Comparison of ENCODE assay signal across 14 mouse cellular contexts in genomic region chr6:112501156-112501555, GRCm38 (mm10). TPM values are rescaled to one million over a fixed set of nuclear protein-coding genes. Genes with fewer than 3 reads are reported as not detected.
DNase-seq lines count a peak whose midpoint lies in the region; ATAC-seq and TF ChIP-seq lines count a peak whose summit lies in the region.
"Had no signal": no experiment of that assay in that cellular context is flagged by ENCODE, and none has a peak within 500 bp of the region (broad histone marks: within the 10 kb centered on the region; RNA-seq: fewer than 3 reads in every experiment).

No protein-coding gene starts in this region.

- no peak for TF ChIP-seq POLR2A in lung, adult 2 months (IDR thresholded peaks at IDR 0.05; ENCODE audit: borderline replicate concordance, extremely low read depth, low read depth, low read length)

- no peak overlapping the region for H3K4me3 ChIP-seq in lung, postnatal 0 days (ENCODE audit: low read depth, low read length)
- H3K4me3 ChIP-seq in lung, adult 2 months (replicated peaks; ENCODE audit: extremely low read depth, low read depth, low read length) = no peak overlapping the region
- no peak overlapping the region for H3K4me3 ChIP-seq in stomach, postnatal 0 days (ENCODE audit: low read depth, low read length)
- H3K4me3 ChIP-seq: erythroblast, embryonic 14.5 days; hindbrain, embryonic 10.5 days; limb, embryonic 13.5 days; midbrain, embryonic 15.5 days had no signal

- H3K9me3 ChIP-seq in lung, postnatal 0 days (ENCODE audit: low read length) = no peaks in the 10 kb centered on the region
- H3K9me3 ChIP-seq in stomach, postnatal 0 days (ENCODE audit: control insufficient read depth, low read length) = no peaks in the 10 kb centered on the region
- H3K9me3 ChIP-seq: hindbrain, embryonic 10.5 days; limb, embryonic 13.5 days; midbrain, embryonic 15.5 days had no signal

- H3K4me2 ChIP-seq in lung, postnatal 0 days (replicated peaks; ENCODE audit: low read depth, low read length) = no peak overlapping the region
- H3K4me2 ChIP-seq in stomach, postnatal 0 days (replicated peaks; ENCODE audit: low read depth) = no peak overlapping the region
- H3K4me2 ChIP-seq: limb, embryonic 13.5 days; midbrain, embryonic 15.5 days had no signal

- H3K27me3 ChIP-seq in lung, postnatal 0 days (replicated peaks; ENCODE audit: insufficient read depth, low read length) = no peaks in the 10 kb centered on the region
- no peaks in the 10 kb centered on the region for H3K27me3 ChIP-seq in stomach, postnatal 0 days (ENCODE audit: control insufficient read depth, insufficient read depth, low read length)
- H3K27me3 ChIP-seq: limb, embryonic 13.5 days; midbrain, embryonic 15.5 days had no signal

- ATAC-seq in lung, postnatal 0 days = peak; percentile 60
- no peak for ATAC-seq in stomach, postnatal 0 days (ENCODE audit: low FRiP score, low TSS enrichment)
- ATAC-seq: activated CD4-positive, CD25-positive, alpha-beta regulatory T cell, adult 4 months; midbrain, embryonic 15.5 days had no signal

- no peak for TF ChIP-seq EP300 in lung, postnatal 0 days (IDR thresholded peaks at IDR 0.05)
- TF ChIP-seq EP300 in stomach, postnatal 0 days (optimal IDR thresholded peaks at IDR 0.05) = no peak

- TF ChIP-seq CTCF in lung, postnatal 0 days (IDR thresholded peaks at IDR 0.05) = peak; percentile 10; the same call in 1 of the 2 replicates
- no peak for TF ChIP-seq CTCF in lung, adult 2 months (IDR thresholded peaks at IDR 0.05; ENCODE audit: insufficient read depth, low read length)
- no peak for TF ChIP-seq CTCF in stomach, postnatal 0 days (IDR thresholded peaks at IDR 0.05; ENCODE audit: low read depth)

- no peak overlapping the region for H3K27ac ChIP-seq in lung, postnatal 0 days (ENCODE audit: low read length)
- no peak overlapping the region for H3K27ac ChIP-seq in stomach, postnatal 0 days (replicated peaks)
- H3K27ac ChIP-seq: hindbrain, embryonic 10.5 days; limb, embryonic 13.5 days; midbrain, embryonic 15.5 days had no signal

- H3K4me1 ChIP-seq in lung, postnatal 0 days (ENCODE audit: insufficient read depth, low read depth, low read length) = no peaks in the 10 kb centered on the region
- H3K4me1 ChIP-seq in lung, adult 2 months (ENCODE audit: control insufficient read depth, insufficient read depth, low read length) = no peaks in the 10 kb centered on the region
- no peaks in the 10 kb centered on the region for H3K4me1 ChIP-seq in stomach, postnatal 0 days (replicated peaks; ENCODE audit: control insufficient read depth, insufficient read depth)
- H3K4me1 ChIP-seq: midbrain, embryonic 15.5 days had no signal

- peak; percentile 31 for DNase-seq in heart, postnatal 4 days
- DNase-seq in heart, adult 8-10 months (ENCODE audit: low spot score) = no peak
- DNase-seq in lung, postnatal 0 days (ENCODE audit: low spot score) = peak; percentile 32
- no peak for DNase-seq in lung, adult 2 months
- DNase-seq in adrenal gland, postnatal 25 days = peak; percentile 78
- DNase-seq in kidney, postnatal 25 days = peak; percentile 71 to 76
- no peak for DNase-seq in stomach, postnatal 0 days (ENCODE audit: low spot score)
- DNase-seq: thymus, postnatal 25 days had no signal

- H3K9ac ChIP-seq in lung, postnatal 0 days (replicated peaks; ENCODE audit: low read depth) = no peak overlapping the region
- H3K9ac ChIP-seq in stomach, postnatal 0 days (ENCODE audit: low read length) = no peak overlapping the region
- H3K9ac ChIP-seq: limb, embryonic 13.5 days; midbrain, embryonic 15.5 days had no signal

- 39% methylated on average over 2 of the region's 2 CpGs for WGBS in lung, postnatal 0 days
- WGBS in lung, adult 2 months = 50% methylated on average over 2 of the region's 2 CpGs
- 67% methylated on average over 2 of the region's 2 CpGs for WGBS in stomach, postnatal 0 days

- H3K36me3 ChIP-seq in lung, postnatal 0 days (ENCODE audit: insufficient read depth, low read length) = no peaks in the 10 kb centered on the region
- no peaks in the 10 kb centered on the region for H3K36me3 ChIP-seq in stomach, postnatal 0 days (ENCODE audit: control insufficient read depth, insufficient read depth, low read length)
- H3K36me3 ChIP-seq: hindbrain, embryonic 10.5 days; limb, embryonic 13.5 days; midbrain, embryonic 15.5 days had no signal

RNA-seq across cellular contexts. Expression of gene Oxtr, which starts 11.4 kb away (rescaled TPM):
- total RNA-seq in heart, postnatal 4 days (2021) = under 1 TPM; 0.07 to 0.14 TPM
- under 1 TPM; 0.22 to 0.34 (median 0.23) TPM for total RNA-seq in heart, adult 8-10 months (2022)
- 0.04 and 0.05 TPM in 2 replicates for polyA plus RNA-seq in lung, postnatal 0 days (2015; fragmentation: Nextera tagmentation; extraction: Ambion mirVana)
- 0.17 and 0.18 TPM in 2 replicates for polyA plus RNA-seq in lung, adult 2 months (2012; rRNA removed)
- 292 and 436 TPM in 2 replicates for total RNA-seq in adrenal gland, postnatal 25 days (2021)
- polyA plus RNA-seq in stomach, postnatal 0 days (2015; fragmentation: Nextera tagmentation; extraction: Ambion mirVana) = 0.65 and 0.81 TPM in 2 replicates
- total RNA-seq: neutrophil, adult 5-6 weeks had no signal
- polyA plus RNA-seq: activated CD4-positive, CD25-positive, alpha-beta regulatory T cell, adult 4 months; erythroblast, embryonic 14.5 days had no signal

RNA-seq across cellular contexts. Expression of gene Cav3, which starts 41.9 kb away (rescaled TPM):
- 100 to 1,000 TPM; 154 to 182 TPM for total RNA-seq in heart, postnatal 4 days (2021)
- 10 to 100 TPM; 68.1 to 83.6 (median 71.9) TPM for total RNA-seq in heart, adult 8-10 months (2022)
- polyA plus RNA-seq in lung, postnatal 0 days (2015; fragmentation: Nextera tagmentation; extraction: Ambion mirVana) = 2.5 and 3.7 TPM in 2 replicates
- 5.0 and 19.7 TPM in 2 replicates for polyA plus RNA-seq in lung, adult 2 months (2012; rRNA removed)
- not detected in 2 replicates for total RNA-seq in adrenal gland, postnatal 25 days (2021)
- 6.1 and 6.9 TPM in 2 replicates for polyA plus RNA-seq in stomach, postnatal 0 days (2015; fragmentation: Nextera tagmentation; extraction: Ambion mirVana)
- total RNA-seq: neutrophil, adult 5-6 weeks had no signal
- polyA plus RNA-seq: activated CD4-positive, CD25-positive, alpha-beta regulatory T cell, adult 4 months; erythroblast, embryonic 14.5 days; hindbrain, embryonic 10.5 days; midbrain, embryonic 15.5 days had no signal

Comparison
In these comparisons a context has a peak if more than half of its experiments do, and no peak if none do; other contexts are left out.
1. DNase-seq: peak in heart, postnatal 4 days (single experiment), lung, postnatal 0 days (single experiment), adrenal gland, postnatal 25 days (single experiment) and kidney, postnatal 25 days (2 of 2); none in heart, adult 8-10 months (single experiment), lung, adult 2 months (single experiment) and stomach, postnatal 0 days (single experiment).
2. RNA of gene Oxtr, which starts 11.4 kb away (total RNA-seq): 292 to 436 TPM in adrenal gland, postnatal 25 days; 0.22 to 0.34 TPM in heart, adult 8-10 months and 0.07 to 0.14 TPM in heart, postnatal 4 days; every median in the first group is over 100 times any median in the second.
3. RNA of gene Cav3, which starts 41.9 kb away (total RNA-seq): 154 to 182 TPM in heart, postnatal 4 days and 68.1 to 83.6 TPM in heart, adult 8-10 months; not detected in adrenal gland, postnatal 25 days; every median in the first group is over 10 times any median in the second.